Mouse (Mus musculus): ENCODE data around the gene Gpr153.

- no peak for TF ChIP-seq CTCF (IDR thresholded peaks at IDR 0.05)
- no peak for TF ChIP-seq EP300 (IDR thresholded peaks at IDR 0.05)
Measured at GRCm38 (mm10) chr4:152300375-152300774, 26.3 kb downstream of the Gpr153 start.

All from lung, postnatal 0 days (tissue).